In genomic region chr17:13239461-13239860, GRCm38 (mm10) we compare ENCODE assay signal across 6 mouse cellular contexts. TPM values are rescaled to one million over a fixed set of nuclear protein-coding genes. Genes with fewer than 3 reads are reported as not detected.
"Had no signal": no experiment of that assay in that cellular context is flagged by ENCODE, and none has a peak within 500 bp of the region (broad histone marks: within the 10 kb centered on the region; RNA-seq: fewer than 3 reads in every experiment).

No protein-coding gene starts in this region.

RNA-seq across cellular contexts. Expression of gene Smok2b, which starts 9.4 kb away (rescaled TPM):
- polyA plus RNA-seq: kidney, postnatal 0 days; limb, embryonic 11.5 days; liver, embryonic 14.5 days; macrophage; midbrain, embryonic 15.5 days; neural tube, embryonic 12.5 days had no signal

RNA-seq across cellular contexts. Expression of gene Smok2a, which starts 18.5 kb away (rescaled TPM):
- polyA plus RNA-seq: kidney, postnatal 0 days; limb, embryonic 11.5 days; liver, embryonic 14.5 days; macrophage; midbrain, embryonic 15.5 days; neural tube, embryonic 12.5 days had no signal
